Mouse (Mus musculus) frontal cortex, adult (tissue): Measurements from ENCODE around the gene Slc16a4.

Source experiments
- ATAC-seq: cut with Nextera tagmentation; 2 replicates; pipeline ENCODE4 v1.9.2; 2017; ENCODE audit warnings: mild to moderate bottlenecking, moderate library complexity, mixed read lengths; ENCODE audit not compliant: low TSS enrichment

Gene Slc16a4

GRCm38 (mm10) chr3:107290764-107291381 lies at the start of gene Slc16a4:
Gene Slc16a4, plus strand, starts transcription at chr3:107291230.
- peak; percentile 65 for ATAC-seq

- no peak for ATAC-seq
Observed at GRCm38 (mm10) chr3:107241389-107242094, 49.5 kb upstream of the Slc16a4 start.

GRCm38 (mm10) chr3:107246876-107247275 lies 44.2 kb upstream of the Slc16a4 start:
- no peak for ATAC-seq

- no peak for ATAC-seq
Observed at GRCm38 (mm10) chr3:107249042-107249441, 42.0 kb upstream of the Slc16a4 start.

GRCm38 (mm10) chr3:107250320-107250719 lies 40.7 kb upstream of the Slc16a4 start:
- ATAC-seq = no peak

GRCm38 (mm10) chr3:107252035-107252434 lies 39.0 kb upstream of the Slc16a4 start:
- ATAC-seq = peak; percentile 21; the same call in 1 of the 2 replicates

- ATAC-seq = peak; percentile 56; the same call in 1 of the 2 replicates
Observed at GRCm38 (mm10) chr3:107253925-107254324, 37.1 kb upstream of the Slc16a4 start.

GRCm38 (mm10) chr3:107255992-107256391 lies 35.0 kb upstream of the Slc16a4 start:
- no peak for ATAC-seq

- no peak for ATAC-seq
Observed at GRCm38 (mm10) chr3:107256724-107257123, 34.3 kb upstream of the Slc16a4 start.

GRCm38 (mm10) chr3:107257924-107258323 lies 33.1 kb upstream of the Slc16a4 start:
- ATAC-seq = peak; percentile 20; the same call in 1 of the 2 replicates

- peak; percentile 88 for ATAC-seq
Observed at GRCm38 (mm10) chr3:107260956-107261850, 29.8 kb upstream of the Slc16a4 start.

GRCm38 (mm10) chr3:107261851-107262165 lies 29.2 kb upstream of the Slc16a4 start:
- no peak for ATAC-seq

- no peak for ATAC-seq
Observed at GRCm38 (mm10) chr3:107266814-107267345, 24.1 kb upstream of the Slc16a4 start.

GRCm38 (mm10) chr3:107272433-107272832 lies 18.6 kb upstream of the Slc16a4 start:
- ATAC-seq = no peak

- ATAC-seq = peak; percentile 90
Observed at GRCm38 (mm10) chr3:107273820-107274219, 17.2 kb upstream of the Slc16a4 start.

GRCm38 (mm10) chr3:107275351-107275750 lies 15.7 kb upstream of the Slc16a4 start:
- no peak for ATAC-seq

- ATAC-seq = no peak
Observed at GRCm38 (mm10) chr3:107275996-107276395, 15.0 kb upstream of the Slc16a4 start.

GRCm38 (mm10) chr3:107276626-107277025 lies 14.4 kb upstream of the Slc16a4 start:
- ATAC-seq = no peak

- ATAC-seq = peak; percentile 85
Observed at GRCm38 (mm10) chr3:107278479-107279269, 12.4 kb upstream of the Slc16a4 start, which contains the start of gene Lamtor5. Gene Lamtor5, plus strand, starts transcription at chr3:107278858.

GRCm38 (mm10) chr3:107286123-107286522 lies 4.9 kb upstream of the Slc16a4 start:
- no peak for ATAC-seq

- ATAC-seq = no peak
Observed at GRCm38 (mm10) chr3:107287346-107287745, 3.7 kb upstream of the Slc16a4 start.
